Mouse (Mus musculus) ES-Bruce4 (cell line): ENCODE results near the gene Pkp4.

Source experiments
- CTCF ChIP-seq: IDR thresholded peaks from one replicate; pipeline ENCODE4 v1.8.1; 2011; ENCODE audit warnings: low read depth, low read length
- POLR2A ChIP-seq: IDR thresholded peaks from one replicate; pipeline ENCODE4 v1.8.1; 2011; ENCODE audit warnings: low read length; ENCODE audit not compliant: insufficient read depth

DNA sequence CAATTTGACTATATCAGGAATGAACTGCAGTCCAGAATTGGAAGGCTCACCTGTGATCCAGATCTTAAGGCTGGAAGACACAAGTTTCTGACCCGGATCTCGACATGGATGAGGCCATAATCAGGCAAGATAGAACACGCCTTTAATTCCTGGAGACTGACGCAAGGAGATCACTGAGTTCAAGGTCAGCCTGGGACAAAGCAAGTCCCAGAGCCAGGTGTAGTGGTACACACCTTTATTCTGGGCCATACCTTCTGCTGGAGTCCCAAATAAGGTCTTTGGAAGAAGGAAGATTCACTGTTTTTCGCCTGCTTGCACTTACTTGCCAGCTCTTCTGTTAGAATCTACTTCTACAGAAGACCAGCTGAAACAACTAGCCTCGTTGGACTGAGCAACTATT, 26.3 kb downstream of the Pkp4 start:
- TF ChIP-seq CTCF: no peak
- no peak for TF ChIP-seq POLR2A
